In the genomic region with DNA sequence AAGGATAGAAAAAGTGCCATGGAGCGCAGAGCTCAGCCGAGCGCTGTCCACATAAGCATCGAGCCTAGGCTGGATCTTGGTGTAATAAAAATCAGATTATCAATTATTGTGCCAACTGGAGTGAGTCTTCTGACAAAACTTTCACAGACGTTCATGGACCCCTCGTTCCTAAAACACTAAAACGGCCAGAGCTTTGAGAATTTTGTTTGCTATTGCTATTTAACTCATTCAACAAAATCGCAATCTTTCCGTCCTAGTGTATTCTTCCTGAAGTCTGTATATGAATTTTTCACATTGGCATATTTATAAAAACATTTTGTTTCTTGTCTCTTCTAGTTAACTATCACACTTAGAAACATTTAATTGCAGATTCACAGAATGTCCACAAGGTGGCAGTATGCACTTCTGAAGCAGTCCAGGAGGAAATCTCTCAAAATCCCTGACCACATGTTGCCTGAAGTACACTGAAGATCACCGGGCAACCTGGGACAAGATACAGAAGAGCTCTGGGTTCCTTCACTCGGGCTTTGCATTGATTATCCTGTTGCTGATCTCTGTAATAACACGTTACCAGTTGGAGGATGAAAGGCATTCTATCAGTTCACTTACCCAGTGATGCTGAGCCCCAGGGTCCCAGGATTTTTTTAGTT, we compare ENCODE assay signal across 9 mouse cellular contexts. TPM values are rescaled to one million over a fixed set of nuclear protein-coding genes. Genes with fewer than 3 reads are reported as not detected.
DNase-seq lines count a peak whose midpoint lies in the region; TF ChIP-seq lines count a peak whose summit lies in the region.
"Had no signal": no experiment of that assay in that cellular context is flagged by ENCODE, and none has a peak within 500 bp of the region (broad histone marks: within the 10 kb centered on the region; RNA-seq: fewer than 3 reads in every experiment).

No protein-coding gene starts in this region.

- H3K27ac ChIP-seq in layer of hippocampus, adult 2 months: no peak overlapping the region
- no peak overlapping the region for H3K27ac ChIP-seq in embryonic facial prominence, embryonic 10.5 days (replicated peaks)
- H3K27ac ChIP-seq: heart, embryonic 15.5 days had no signal

- DNase-seq in layer of hippocampus, adult 2 months (ENCODE audit: low spot score in 2 of 2): peak; percentile 26 to 38
- no peak for DNase-seq in layer of hippocampus, postnatal 25 days (ENCODE audit: extremely low spot score in 1 of 2, low spot score in 1 of 2)
- DNase-seq in NIH3T3 (ENCODE audit: low read depth): peak; percentile 63
- peak; percentile 33 for DNase-seq in embryonic facial prominence, embryonic 10.5 days (ENCODE audit: low spot score)
- peak; percentile 51 for DNase-seq in induced T-regulatory cell, adult 2 months (ENCODE audit: low read depth)
- peak; percentile 75 for DNase-seq in mesoderm, embryonic 11.5 days (ENCODE audit: low read depth, low spot score)
- no peak for DNase-seq in urinary bladder, postnatal 10 days (ENCODE audit: low spot score)
- DNase-seq in gastrocnemius, adult 8-10 months (ENCODE audit: low spot score in 2 of 2): no peak

- H3K27me3 ChIP-seq in embryonic facial prominence, embryonic 10.5 days (replicated peaks; ENCODE audit: low read depth, poor library complexity, severe bottlenecking): peaks cover 9% of the 10 kb centered on the region; the same call in 1 of the 2 replicates

- TF ChIP-seq CTCF in layer of hippocampus, adult 2 months (conservative IDR thresholded peaks at IDR 0.05): peak; percentile 98

- WGBS in embryonic facial prominence, embryonic 10.5 days: 31% methylated on average over 12 of the region's 12 CpGs

- peaks cover 5% of the 10 kb centered on the region; the same call in 1 of the 2 replicates for H3K4me1 ChIP-seq in embryonic facial prominence, embryonic 10.5 days

- no peaks in the 10 kb centered on the region for H3K9me3 ChIP-seq in embryonic facial prominence, embryonic 10.5 days
- H3K9me3 ChIP-seq: heart, embryonic 15.5 days had no signal

- H3K4me3 ChIP-seq in layer of hippocampus, adult 2 months: no peak overlapping the region
- no peak overlapping the region for H3K4me3 ChIP-seq in embryonic facial prominence, embryonic 10.5 days
- H3K4me3 ChIP-seq: heart, embryonic 15.5 days had no signal

- no peaks in the 10 kb centered on the region for H3K36me3 ChIP-seq in embryonic facial prominence, embryonic 10.5 days (replicated peaks)
- H3K36me3 ChIP-seq: heart, embryonic 15.5 days had no signal

RNA-seq across cellular contexts. Expression of gene Nme8, which starts 1.1 kb away (rescaled TPM):
- not detected for total RNA-seq in layer of hippocampus, adult 2 months (2021)
- total RNA-seq in layer of hippocampus, postnatal 25 days (2021): not detected
- not detected in 2 replicates for polyA plus RNA-seq in embryonic facial prominence, embryonic 10.5 days (2016; fragmentation: Nextera tagmentation; extraction: Ambion mirVana)
- total RNA-seq in gastrocnemius, adult 8-10 months (2022): not detected

Comparison
In these comparisons a context has a peak if more than half of its experiments do, and no peak if none do; other contexts are left out.
1. DNase-seq: peak in layer of hippocampus, adult 2 months (2 of 2), NIH3T3 (single experiment), embryonic facial prominence, embryonic 10.5 days (single experiment), induced T-regulatory cell, adult 2 months (single experiment) and mesoderm, embryonic 11.5 days (single experiment); none in layer of hippocampus, postnatal 25 days (0 of 2), urinary bladder, postnatal 10 days (single experiment) and gastrocnemius, adult 8-10 months (0 of 2).